Mouse (Mus musculus) erythroblast, adult 5-6 weeks (primary cell): Measurements from ENCODE around the gene Cdc42. TPM values are rescaled to one million over a fixed set of nuclear protein-coding genes. Genes with fewer than 3 reads are reported as not detected.
A peak's percentile ranks its signal among the peaks of the same experiment; 100 is the strongest.

Source experiments
- ATAC-seq: replicated peaks from 2 replicates; pipeline ENCODE4 v1.8.0; 2016; ENCODE audit warnings: moderate number of reproducible peaks, mild to moderate bottlenecking, moderate TSS enrichment, inconsistent platforms; ENCODE audit not compliant: poor library complexity, low FRiP score, severe bottlenecking
- total RNA-seq, 2 experiments: library from RNA; stranded (forward) in 1 of 2; stranded (reverse) in 1 of 2; fragments of 150-400 nt in 1 of 2; fragments of 200-764, 138-1000 nt in 1 of 2; gene quantifications; 2 replicates each; pipeline versions ENCODE4 v1.2.3 to v1.2.4; 2015 to 2017; ENCODE audit warnings: low replicate concordance in 2 of 2

Gene Cdc42
- total RNA-seq (2015; ENCODE audit: low replicate concordance) (236 and 252 TPM in 2 replicates), total RNA-seq (2017; ENCODE audit: low replicate concordance) (105 and 186 TPM in 2 replicates)

DNA sequence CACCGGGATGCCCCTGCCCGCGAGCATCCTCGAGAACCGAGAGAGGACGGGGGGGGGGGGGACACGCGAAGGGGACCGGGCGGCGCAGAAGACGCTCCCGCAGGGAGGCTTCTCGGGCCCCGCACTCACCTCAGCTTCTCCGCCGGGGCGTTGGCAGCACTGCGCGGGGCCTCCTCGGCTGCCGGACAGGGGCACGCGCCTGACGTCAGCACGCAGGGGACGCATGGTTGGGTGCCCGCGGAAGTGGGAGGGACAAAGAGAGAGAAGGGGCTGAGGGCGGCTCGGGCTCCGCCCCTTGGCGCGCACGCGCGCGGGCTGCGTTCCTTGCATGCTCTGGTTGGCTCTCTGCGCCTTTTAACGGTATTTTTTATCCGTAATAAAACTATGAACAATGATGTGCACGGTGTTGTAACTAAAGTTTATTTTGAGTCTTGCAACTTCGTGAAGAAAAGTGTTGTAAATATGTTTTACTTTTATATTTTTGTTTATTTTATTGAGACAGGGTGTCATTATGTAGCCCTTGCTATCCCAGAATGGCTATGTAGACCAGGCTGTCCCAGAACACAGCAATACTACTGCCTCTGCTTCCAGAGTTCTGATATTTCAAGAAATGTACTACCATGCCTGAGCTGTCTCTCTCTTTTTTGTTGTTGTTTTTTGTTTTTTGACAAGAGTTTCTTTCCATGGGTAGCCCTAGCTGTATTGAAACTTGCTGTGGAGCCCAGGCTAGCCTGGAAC, at the start of gene Cdc42:
Gene Cdc42 (minus strand): TSS at position 204 of the 738 bp plus-strand sequence.
- peak; percentile 98 for ATAC-seq

DNA sequence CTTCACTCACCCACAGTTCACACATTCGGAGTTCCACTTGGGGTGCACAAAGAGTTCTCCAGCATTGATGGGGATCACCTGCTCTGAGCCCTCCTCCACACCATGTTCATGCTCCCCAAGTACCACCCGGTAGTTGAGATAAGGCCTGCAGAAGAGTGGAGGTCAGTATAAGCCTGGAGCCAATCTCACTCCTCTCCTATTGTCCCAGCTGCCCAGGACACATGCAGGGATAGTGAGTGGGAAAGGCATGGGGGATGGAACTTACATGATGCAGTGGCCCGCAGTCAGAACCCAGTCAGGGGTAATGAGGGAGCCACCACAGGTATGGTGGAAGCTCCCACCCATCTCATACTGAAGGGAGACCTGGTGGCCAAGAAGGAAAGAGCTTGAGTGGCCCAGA, 48.1 kb upstream of the Cdc42 start:
- no peak for ATAC-seq

DNA sequence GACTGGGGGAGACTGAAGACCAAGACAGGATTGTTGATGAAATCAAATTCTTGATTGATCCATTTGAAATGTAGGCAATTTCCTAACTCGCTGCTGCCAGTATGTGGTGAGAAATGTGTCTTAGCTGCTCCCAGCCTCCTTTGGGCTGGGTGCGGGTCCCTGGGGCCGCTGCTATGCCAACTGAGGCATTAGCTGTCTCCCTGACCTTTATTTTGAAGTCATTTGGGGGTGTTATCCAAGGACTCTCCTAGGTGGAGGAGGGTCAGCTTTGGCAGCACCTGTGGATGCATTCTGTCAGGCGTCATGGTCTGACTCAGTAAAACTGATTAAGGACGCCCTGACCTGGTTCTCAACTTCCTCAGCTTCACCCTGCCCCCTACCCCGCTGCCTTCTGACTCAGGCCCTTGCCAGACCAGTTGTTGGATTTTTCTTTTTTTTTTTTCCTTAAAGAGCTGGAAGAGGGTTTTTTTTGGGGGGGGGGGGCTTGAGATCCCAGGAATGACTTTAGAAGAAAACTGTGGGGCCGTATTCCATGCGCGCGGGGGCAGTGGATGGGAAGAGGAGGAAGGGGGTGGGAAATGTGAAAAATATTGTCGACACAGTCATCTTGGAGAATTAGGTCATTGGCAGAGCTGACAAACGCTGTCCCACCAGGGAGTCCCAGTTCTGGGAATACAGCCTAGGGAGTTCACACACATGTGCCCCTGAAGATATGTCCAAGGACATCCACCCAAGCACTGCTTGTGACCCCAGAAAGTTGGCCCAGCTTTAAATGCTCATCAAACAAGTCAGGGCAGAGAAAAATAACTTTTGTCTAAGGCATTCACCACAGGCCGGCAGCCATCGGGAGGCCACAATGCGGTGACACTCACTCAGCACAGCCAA, 39.4 kb upstream of the Cdc42 start:
- no peak for ATAC-seq

DNA sequence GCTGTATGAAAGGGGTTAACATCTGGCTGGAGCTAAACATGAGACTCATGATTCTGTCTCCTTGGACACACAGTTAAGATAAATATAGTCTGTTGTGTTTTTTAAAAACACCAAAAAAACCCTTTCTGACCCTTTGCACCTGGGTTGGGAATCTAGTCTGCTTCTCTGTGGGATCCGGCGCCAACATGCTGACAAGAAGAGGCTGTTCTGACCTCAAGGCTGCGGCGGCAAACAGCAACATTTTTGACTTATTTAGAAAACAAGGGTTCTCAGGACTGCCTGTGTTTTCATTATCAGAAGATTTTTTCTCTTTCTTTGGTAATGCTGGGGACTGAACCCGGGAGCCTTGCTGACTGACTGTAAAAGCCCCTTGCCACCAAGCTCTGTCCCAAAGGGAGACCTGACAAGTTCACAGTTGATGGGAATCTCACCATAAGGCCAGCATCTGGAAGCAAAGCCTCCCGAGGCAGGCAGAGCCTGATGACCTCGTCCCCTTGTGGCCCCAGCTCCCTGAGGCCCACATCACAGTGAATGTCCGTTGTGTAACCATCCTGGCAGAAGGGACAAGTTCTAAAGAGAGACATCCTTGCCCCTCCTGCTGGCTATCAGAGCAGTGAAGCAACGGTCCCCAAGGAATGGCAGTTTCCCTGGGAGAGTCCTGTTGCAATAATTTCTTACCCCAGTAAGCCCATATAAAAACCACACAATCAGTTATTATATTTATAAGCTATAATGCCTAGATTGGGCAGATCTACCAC, 36.0 kb upstream of the Cdc42 start:
- no peak for ATAC-seq

DNA sequence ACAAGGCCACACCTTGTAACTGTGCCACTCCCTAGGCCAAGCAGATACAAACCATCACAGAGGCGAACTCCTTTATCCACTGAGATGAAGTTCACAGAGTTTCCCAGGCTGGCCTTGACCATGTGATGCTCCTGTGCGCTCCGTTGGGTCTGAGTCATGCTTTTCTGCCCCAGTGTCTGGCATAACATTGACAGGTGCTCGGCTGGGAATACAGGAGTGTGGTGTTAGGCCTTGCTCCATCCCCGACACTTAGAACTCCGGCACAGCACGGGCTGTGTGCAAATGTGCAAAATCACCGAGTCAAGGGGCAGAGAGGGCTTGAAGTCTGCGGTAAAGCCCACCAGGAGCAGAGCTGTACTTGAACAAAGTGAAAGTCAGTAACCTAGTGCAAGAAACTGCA, 35.4 kb upstream of the Cdc42 start:
- no peak for ATAC-seq

DNA sequence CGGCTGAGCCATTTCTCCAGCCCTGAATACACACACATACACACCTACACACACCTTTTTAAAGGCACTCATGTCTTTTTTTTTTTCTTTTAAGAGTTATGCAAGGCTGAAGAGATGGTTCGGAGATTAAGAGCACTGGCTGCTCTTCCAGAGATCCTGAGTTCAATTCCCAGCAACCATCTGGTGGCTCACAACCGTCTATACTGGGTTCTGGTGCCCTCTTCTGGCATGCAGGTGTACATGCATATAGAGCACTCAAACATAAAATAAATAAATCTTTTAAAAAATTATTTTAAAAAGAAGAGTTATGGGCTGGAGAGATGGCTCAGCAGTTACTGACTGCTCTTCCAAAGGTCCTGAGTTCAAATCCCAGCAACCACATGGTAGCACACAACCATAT, 33.8 kb upstream of the Cdc42 start:
- ATAC-seq: no peak

DNA sequence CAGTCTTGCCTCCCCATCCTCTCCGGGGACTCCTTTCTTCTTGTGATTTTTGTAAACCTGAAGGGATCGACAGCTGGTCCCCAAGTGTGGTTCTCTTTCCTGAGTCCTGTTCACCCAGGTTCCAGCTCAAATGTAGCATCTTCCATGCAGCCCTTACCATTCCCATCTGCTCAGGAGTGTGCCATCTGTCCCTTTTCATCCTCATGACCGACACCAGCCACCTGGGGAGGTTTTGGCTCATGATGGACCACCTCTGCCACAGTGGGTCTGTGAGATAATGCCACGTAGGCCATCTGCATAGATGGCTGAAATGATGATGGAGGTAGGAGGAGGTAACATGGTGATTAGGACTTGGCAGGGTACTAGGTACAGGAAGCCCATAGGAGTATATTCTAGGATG, 32.7 kb upstream of the Cdc42 start:
- no peak for ATAC-seq

DNA sequence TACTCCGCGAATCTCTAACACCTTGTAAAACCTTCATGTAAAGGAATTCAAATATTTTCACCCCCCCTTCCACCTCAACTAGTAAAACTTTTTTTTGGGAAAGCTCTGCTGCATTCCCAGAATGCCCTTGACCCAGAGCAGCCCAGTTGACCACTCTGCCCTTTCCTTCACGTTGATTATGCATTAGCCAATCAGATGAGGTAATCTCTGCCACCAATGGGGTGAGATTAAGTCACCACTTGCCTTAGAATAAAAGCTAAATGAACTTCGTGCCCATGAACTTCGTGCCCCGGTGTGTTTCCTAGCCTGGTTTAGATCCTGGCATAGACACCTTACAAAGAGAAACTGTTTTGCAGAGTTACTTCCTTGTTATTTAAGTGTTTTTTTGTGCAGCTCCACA, 31.5 kb upstream of the Cdc42 start:
- no peak for ATAC-seq

DNA sequence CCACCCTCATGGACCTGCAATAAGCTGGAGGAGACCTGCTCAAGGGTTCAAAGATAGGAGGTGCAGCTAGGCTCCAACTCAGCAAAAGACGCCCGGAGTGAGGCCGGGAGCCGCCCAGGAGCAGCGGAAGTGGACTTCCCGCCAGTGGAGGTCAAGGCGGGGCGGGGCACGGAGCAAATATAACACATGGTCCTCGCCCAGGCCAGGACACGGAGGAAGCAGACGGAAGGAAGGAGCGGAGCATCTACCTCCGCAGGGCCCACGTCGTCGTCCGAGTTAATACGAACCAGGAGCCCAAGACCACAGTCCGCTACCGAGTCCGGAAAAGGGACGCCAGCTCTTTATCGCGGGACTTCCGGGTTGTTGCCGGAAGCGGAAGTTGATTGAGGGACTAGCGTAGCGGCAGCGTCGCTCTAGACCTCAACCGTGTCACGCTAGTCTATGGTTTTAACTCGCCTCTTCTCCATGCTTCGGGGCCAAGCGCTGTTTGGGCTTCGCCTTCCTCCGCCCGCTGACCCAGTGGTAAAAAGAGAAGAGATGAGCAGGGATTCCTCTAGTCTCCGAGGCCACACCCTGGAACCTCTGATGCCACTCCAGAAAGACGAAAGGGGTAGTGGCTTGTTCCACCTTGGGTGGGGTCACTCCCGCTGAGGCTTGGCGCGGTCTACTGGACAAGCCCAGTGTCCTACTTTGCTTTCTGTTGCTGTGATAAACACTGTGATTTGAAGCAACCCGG, 30.7 kb upstream of the Cdc42 start:
- ATAC-seq: peak; percentile 96

DNA sequence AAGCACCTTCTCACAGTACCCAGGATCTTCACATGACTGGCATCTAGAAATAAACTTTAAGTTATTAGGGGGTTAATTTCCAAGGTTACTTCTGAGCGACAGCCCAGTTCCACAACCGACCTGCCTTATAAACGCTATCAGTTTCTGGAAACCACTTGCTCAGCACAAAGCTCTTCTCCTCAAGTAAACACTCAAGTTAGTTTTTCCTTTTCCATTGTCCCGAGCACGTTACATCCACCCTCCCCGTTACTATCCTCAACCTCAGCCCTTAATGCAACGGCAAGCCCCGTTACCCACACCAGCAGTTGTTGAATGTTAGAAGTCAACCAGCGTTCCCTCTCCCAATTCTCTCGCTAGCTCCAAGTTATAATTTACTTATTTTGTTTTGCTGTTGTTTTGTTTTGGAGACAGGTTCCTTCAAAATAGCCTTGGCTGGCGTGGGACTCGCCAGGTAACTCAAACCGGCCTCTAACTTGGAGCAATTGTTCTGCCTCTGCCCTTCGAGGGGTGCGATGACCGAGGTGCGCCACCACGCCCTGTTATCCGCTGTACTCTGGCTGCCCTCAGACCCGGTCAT, 30.1 kb upstream of the Cdc42 start:
- peak; percentile 21; the same call in 1 of the 2 replicates for ATAC-seq

DNA sequence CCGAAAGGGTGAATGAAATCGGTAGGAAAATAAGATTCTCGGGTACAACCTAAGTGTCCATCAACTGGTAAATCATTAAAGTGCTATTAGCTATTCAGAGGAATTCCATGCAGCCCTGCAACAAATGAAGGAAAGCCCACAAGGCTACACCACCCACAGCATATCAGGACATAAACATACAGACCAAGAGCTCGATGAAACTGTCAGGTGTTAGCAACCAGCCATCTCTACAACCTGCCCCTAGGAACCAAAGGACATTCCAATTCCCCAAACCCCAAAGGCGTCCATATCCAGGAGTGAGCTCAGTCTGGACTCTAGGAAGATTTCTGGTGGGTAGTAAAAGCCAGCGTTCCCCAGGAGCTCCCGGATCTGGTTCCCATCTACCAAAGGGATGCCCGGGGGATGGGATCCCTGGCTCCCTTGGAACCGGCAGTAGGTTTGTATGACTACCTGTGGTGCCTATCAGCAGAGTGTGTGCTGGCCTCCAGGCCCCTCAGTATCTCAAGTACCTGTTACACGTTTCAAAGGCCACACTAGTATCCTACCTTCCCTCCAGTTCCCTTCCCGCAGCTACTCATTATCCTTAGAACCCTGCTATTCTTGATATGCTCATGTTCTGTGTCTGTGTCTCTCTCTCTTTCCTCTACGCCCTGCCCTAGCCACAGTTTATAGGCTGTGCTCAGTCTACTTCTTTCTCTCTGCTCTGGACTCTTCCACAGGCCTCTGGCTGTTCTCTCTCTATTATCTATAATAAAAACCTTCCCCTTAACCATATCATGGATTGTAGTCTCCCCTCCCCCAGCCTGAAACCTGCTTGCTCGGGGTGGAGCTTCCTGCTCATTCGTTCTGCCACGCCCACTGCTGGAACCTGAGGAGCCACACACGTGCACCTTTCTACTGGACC, 23.4 kb upstream of the Cdc42 start:
- ATAC-seq: peak; percentile 74

DNA sequence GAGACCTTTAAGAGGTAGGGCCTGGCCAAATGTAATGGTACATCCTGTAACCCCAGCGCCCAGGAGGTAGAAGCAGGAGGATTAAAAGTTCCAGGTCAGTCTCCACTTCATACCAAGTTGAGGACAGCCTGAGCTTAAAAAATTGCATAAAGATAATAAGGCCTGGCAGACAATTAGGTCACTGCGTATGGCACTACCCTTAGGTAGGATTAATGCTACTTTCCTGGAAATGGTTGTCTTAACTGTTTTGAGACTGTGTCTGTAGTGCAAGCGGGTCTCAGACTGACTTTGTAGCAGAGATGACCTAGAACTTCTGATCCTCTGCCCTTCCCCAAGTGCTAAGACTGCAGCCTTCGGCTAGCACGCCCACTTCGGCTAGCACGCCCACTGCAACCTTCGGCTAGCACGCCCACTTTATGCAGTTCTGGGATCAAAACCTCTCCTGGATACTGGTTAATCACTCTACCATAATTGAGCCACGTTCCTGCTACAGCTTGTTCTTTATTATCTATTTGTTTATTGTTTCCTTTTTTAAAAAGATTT, 22.3 kb upstream of the Cdc42 start:
- ATAC-seq: no peak

DNA sequence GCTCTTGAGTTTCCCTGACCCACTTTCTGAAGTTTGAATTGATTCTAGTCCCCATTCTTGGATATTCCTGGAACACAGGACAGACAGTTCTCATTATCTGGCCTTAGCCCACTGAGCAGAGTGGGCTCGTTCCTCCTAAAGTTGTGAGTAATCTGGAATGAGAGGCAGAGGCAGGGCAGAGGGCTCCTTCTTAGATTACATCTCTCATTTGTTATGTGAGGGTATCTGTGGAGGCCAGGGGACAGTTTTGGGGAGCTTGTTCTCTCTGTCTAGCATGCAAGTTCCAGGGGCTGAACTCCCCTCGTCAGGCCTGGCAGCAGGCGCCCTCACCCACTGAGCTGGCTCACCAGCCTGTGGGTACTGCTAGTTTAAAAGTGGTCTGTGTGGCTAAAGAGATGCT, 21.6 kb upstream of the Cdc42 start:
- ATAC-seq: no peak

DNA sequence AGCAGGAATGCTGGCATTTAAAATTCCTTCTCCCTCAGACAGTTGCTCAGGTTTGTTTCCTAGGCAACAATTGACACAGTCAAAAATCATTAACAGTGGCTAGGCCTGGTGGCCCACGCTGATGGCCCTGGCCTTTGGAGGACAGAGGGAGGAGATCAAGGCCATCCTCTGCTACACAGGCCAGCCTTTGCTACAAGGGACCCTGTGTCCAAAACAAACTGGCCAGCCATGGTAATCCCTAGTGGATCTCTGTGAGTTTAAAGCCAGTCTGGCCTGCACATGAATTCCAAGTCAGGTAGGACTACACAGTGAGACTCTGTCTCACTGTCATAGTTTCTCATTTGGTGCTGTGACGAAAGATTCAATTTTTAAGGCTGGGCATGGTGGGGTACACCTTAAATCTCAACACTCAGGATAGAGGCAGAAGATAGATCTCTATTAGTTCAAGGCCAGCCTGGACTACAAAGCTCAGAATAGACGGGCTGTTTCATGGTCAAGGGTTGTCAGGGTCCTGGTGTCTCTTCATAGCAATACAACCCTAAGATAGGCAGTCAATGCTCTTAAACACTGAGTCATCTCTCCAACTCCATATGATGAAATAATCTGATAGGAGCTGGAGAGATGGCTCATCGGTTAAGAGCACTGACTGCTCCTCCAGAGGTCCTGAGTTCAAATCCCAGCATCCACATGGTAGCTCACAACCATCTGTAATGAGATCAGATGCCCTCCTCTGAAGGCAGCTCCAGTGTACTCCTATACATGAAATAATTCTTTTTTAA, 20.2 kb upstream of the Cdc42 start:
- no peak for ATAC-seq

DNA sequence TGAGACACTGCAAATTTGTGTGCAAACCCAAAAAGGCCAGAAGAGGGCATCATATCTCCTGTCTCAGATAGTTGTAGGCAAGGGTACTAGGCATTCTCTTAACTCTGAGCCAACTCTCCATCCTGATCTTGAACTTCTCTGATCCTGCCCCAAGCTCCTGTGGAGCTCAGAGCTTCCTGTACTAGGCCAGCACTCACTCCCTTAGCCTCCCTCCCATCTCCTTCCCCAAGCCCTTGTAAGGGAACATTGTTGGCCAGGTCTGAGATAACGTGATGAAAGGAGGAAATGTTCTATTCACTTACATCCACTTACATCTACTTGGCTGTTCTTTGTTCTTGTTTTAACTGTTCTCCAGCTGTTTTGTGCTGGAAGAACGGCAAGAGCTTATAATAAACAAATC, 19.3 kb upstream of the Cdc42 start:
- ATAC-seq: no peak

DNA sequence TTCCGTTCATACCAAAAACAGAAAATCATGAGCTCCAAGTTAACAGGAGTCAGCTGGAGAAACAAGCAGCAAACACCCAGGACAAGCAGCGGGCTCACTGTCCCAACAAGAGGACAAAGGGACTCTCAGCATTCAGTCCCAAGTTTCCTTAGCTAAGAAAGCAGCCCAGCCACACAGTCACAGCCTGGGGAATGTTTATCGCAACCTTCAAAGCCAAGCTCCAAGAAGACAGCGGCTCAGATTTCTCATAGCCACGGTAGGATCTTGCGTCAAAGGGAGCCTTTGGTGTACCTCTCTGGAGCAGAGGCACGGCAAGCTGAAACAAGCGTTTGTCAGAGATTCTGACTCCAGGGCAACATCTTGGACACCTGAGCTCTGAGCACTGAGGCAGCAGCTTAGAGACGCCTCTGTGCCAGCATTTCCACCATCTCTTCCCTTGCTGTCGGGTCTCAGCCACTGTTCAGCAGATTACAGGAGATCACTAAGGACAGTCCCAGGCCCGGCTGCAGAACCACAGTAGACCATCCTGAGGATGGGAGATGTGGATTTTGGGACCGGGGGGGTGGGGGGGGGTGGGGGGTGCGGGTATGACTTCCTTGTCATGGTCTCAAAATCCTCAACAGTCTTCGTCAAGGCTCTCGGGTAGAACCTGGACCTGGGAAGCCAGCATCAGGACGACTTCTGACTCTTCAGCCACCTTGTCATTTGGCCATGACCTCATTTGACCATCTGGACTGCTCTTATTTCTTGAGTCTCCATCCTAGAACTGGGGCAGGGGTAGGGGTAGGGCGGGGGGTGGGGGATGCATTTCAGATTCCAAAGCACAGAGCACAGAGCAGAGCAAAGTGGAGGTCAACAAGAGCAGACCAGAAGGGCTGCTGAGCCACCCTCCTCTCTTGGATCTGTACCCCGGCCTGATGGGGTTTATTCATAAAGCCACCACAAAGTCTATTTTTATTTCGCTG, 18.1 kb upstream of the Cdc42 start:
- no peak for ATAC-seq
